Mouse (Mus musculus) bone marrow, adult 2 months (tissue): ENCODE data around the gene Spdl1. TPM values are rescaled to one million over a fixed set of nuclear protein-coding genes. Genes with fewer than 3 reads are reported as not detected.

ENCODE experiments used
- H3K27ac ChIP-seq: fragments of 200-500 bp; 2 replicates; pipeline ENCODE4 v1.5.1; 2012; ENCODE audit warnings: low read depth, mild to moderate bottlenecking, control low read depth, inconsistent platforms, low read length; ENCODE audit not compliant: control insufficient read depth, poor library complexity, insufficient read depth
- H3K4me1 ChIP-seq: fragments of 200-500 bp; 2 replicates; pipeline ENCODE4 v1.6.1; 2011; ENCODE audit warnings: low read length; ENCODE audit not compliant: control insufficient read depth, insufficient read depth
- H3K4me3 ChIP-seq: fragments of 200-500 bp; replicated peaks from 2 replicates; pipeline ENCODE3; 2011; ENCODE audit warnings: mild to moderate bottlenecking, low read depth, low read length, control low read depth; ENCODE audit not compliant: control insufficient read depth
- CTCF ChIP-seq: fragments of 200-500 bp; IDR thresholded peaks from 2 replicates; pipeline ENCODE4 v1.5.1; 2011; ENCODE audit warnings: low read length, control low read depth; ENCODE audit not compliant: control insufficient read depth, insufficient read depth
- POLR2A ChIP-seq: fragments of 200-500 bp; IDR thresholded peaks from 2 replicates; pipeline ENCODE4 v1.6.1; 2011; ENCODE audit warnings: low read depth, mild to moderate bottlenecking, control low read depth, low read length, borderline replicate concordance; ENCODE audit not compliant: control insufficient read depth
- WGBS: fragments of 180-500 bp; shearing (Covaris S2); methylation state at CpG from one replicate; pipeline ENCODE4 v1.1.7; 2018; 5-methylcytosine and 5-hydroxymethylcytosine counted together
- polyA plus RNA-seq: library from polyadenylated mRNA; stranded (reverse); fragments of >200 nt; gene quantifications from 2 replicates; pipeline ENCODE4 v1.2.4, GENCODE M21; 2011; ENCODE audit warnings: low replicate concordance; ENCODE audit not compliant: missing spikeins, insufficient read depth, insufficient read length

Spdl1 gene
- polyA plus RNA-seq, 1 experiment: 12.1 TPM

- WGBS: 50% methylated on average over 2 of the region's 2 CpGs
- Histone ChIP-seq H3K4me3 (no peak overlapping the region), H3K4me1 (peaks cover 14% of the 10 kb centered on the region), H3K27ac (no peak overlapping the region)
- TF ChIP-seq POLR2A (no peak), CTCF (no peak)
These were observed 57.4 kb downstream of the Spdl1 start for GRCm38 (mm10) chr11:34776054-34776453.

GRCm38 (mm10) chr11:34774636-34775035 lies 58.8 kb downstream of the Spdl1 start:
- TF ChIP-seq POLR2A (no peak), CTCF (no peak)
- no peak overlapping the region for H3K4me3 ChIP-seq
- H3K4me1 ChIP-seq: peaks cover 19% of the 10 kb centered on the region
- 53% methylated on average over 2 of the region's 2 CpGs for WGBS
- H3K27ac ChIP-seq: no peak overlapping the region

DNA sequence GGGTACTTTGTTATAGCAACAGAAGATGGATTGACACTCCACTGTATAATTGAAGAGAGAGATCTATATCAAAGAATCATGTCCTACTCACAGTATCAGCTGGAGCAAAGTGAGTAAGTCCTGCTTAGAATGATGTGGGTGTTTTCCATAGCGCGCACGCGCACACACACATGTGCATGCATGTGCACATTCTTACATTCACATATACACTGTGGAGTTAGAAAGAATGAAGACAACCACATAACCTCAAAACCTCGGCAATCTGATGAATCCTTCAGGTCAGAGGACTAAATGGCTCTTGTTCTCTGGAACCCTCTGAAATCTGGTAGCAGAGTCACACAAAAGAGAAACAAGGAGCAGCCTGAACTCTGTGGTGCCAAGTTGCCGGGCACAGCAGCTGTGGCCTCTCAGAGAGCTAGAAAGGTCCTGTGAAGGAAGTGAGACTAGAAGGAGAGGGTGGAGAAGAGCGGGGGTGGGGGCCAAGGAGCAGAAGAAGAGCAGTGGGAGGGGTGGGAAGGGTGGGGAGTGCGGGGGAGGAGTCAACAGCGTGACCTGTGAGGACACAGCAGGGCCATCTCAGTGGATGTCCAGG lies 60.0 kb downstream of the Spdl1 start:
- peak overlapping the region; percentile 27; the same call in 1 of the 2 replicates for H3K27ac ChIP-seq
- H3K4me1 ChIP-seq: peaks cover 19% of the 10 kb centered on the region
- no peak for TF ChIP-seq CTCF
- no peak overlapping the region for H3K4me3 ChIP-seq
- 60% methylated on average over 9 of the region's 9 CpGs for WGBS

GRCm38 (mm10) chr11:34771221-34771986 lies 62.0 kb downstream of the Spdl1 start:
- TF ChIP-seq POLR2A (no peak), CTCF (no peak)
- H3K4me1 ChIP-seq: peaks cover 19% of the 10 kb centered on the region
- H3K4me3 ChIP-seq: peak overlapping the region; percentile 13
- peak overlapping the region; percentile 68 for H3K27ac ChIP-seq
- WGBS: 7% methylated on average over 12 of the region's 12 CpGs

- Histone ChIP-seq H3K4me3 (no peak overlapping the region), H3K4me1 (peaks cover 18% of the 10 kb centered on the region), H3K27ac (peak overlapping the region; percentile 77)
- whole genome bisulfite sequencing: 16% methylated on average over 4 of the region's 4 CpGs
- no peak for TF ChIP-seq CTCF
These were observed 62.8 kb downstream of the Spdl1 start for GRCm38 (mm10) chr11:34770666-34771065.

GRCm38 (mm10) chr11:34769946-34770345 lies 63.5 kb downstream of the Spdl1 start:
- peaks cover 17% of the 10 kb centered on the region for H3K4me1 ChIP-seq
- TF ChIP-seq POLR2A (no peak), CTCF (no peak)
- WGBS: 87% methylated on average over 8 of the region's 8 CpGs
- H3K27ac ChIP-seq: peak overlapping the region; percentile 77; the same call in 1 of the 2 replicates
- no peak overlapping the region for H3K4me3 ChIP-seq

- TF ChIP-seq POLR2A: no peak
- TF ChIP-seq CTCF: no peak
- 43% methylated on average over 2 of the region's 2 CpGs for WGBS
- no peak overlapping the region for H3K4me3 ChIP-seq
- H3K4me1 ChIP-seq: peaks cover 17% of the 10 kb centered on the region
- H3K27ac ChIP-seq: 0 out of 2 replicates have a peak overlapping the region, but pooled peaks have one; percentile 3
These were observed 64.0 kb downstream of the Spdl1 start for GRCm38 (mm10) chr11:34769396-34769795.

- H3K4me1 ChIP-seq: peaks cover 7% of the 10 kb centered on the region
- H3K4me3 ChIP-seq: no peak overlapping the region
- H3K27ac ChIP-seq: no peak overlapping the region
- no peak for TF ChIP-seq CTCF
- WGBS: 39% methylated on average over 5 of the region's 5 CpGs
These were observed 69.6 kb downstream of the Spdl1 start for GRCm38 (mm10) chr11:34763739-34764361.

GRCm38 (mm10) chr11:34762570-34763127 lies 70.8 kb downstream of the Spdl1 start:
- H3K4me1 ChIP-seq: peaks cover 7% of the 10 kb centered on the region
- H3K4me3 ChIP-seq: no peak overlapping the region
- H3K27ac ChIP-seq: no peak overlapping the region
- TF ChIP-seq CTCF (no peak), POLR2A (no peak)
- 85% methylated on average over 5 of the region's 5 CpGs for WGBS
